Mouse (Mus musculus) forebrain, embryonic 11.5 days (tissue): ENCODE measurements around the gene Gpx3. TPM values are rescaled to one million over a fixed set of nuclear protein-coding genes. Genes with fewer than 3 reads are reported as not detected.

Experiments
- ATAC-seq: fragments of 200-750 bp; cut with Nextera tagmentation; replicated peaks from 2 replicates; pipeline ENCODE4 v1.8.0; 2017; ENCODE audit warnings: moderate TSS enrichment; ENCODE audit not compliant: low FRiP score
- DNase-seq: peaks from one replicate; pipeline ENCODE4 v3.0.0-alpha.2; 2017; ENCODE audit warnings: low spot score
- H3K27ac ChIP-seq: fragments of 300-500 bp; sonication (generic); 2 replicates; pipeline ENCODE4 v1.5.1; 2014; ENCODE audit warnings: low read depth, low read length
- H3K27me3 ChIP-seq: fragments of 300-500 bp; sonication (generic); 2 replicates; pipeline ENCODE4 v1.6.1; 2014; ENCODE audit warnings: mild to moderate bottlenecking, low read length, mixed read lengths; ENCODE audit not compliant: control insufficient read depth, insufficient read depth
- H3K36me3 ChIP-seq: fragments of 300-500 bp; sonication (generic); 2 replicates; pipeline ENCODE4 v1.6.1; 2014; ENCODE audit warnings: mild to moderate bottlenecking, low read length, moderate library complexity, mixed read lengths; ENCODE audit not compliant: control insufficient read depth, insufficient read depth
- H3K4me1 ChIP-seq: fragments of 300-500 bp; sonication (generic); replicated peaks from 2 replicates; pipeline ENCODE4 v1.6.1; 2014; ENCODE audit warnings: low read length, mixed read lengths; ENCODE audit not compliant: control insufficient read depth, insufficient read depth
- H3K4me2 ChIP-seq: fragments of 300-500 bp; sonication (generic); 2 replicates; pipeline ENCODE4 v1.6.1; 2014; ENCODE audit warnings: low read depth, mild to moderate bottlenecking, low read length, moderate library complexity, mixed read lengths; ENCODE audit not compliant: severe bottlenecking
- H3K4me3 ChIP-seq: fragments of 300-500 bp; sonication (generic); 2 replicates; pipeline ENCODE4 v1.5.1; 2014; ENCODE audit warnings: low read depth, low read length
- H3K9ac ChIP-seq: fragments of 300-500 bp; sonication (generic); 2 replicates; pipeline ENCODE4 v1.6.1; 2014; ENCODE audit warnings: low read length
- H3K9me3 ChIP-seq: fragments of 300-500 bp; sonication (generic); 2 replicates; pipeline ENCODE4 v1.6.1; 2016; ENCODE audit warnings: low read length, mixed read lengths; ENCODE audit not compliant: control insufficient read depth
- WGBS: fragments of 180-500 bp; shearing (Covaris S2); extraction: QIAGEN DNeasy Blood & Tissue Kit; methylation state at CpG from one replicate; pipeline ENCODE4 v1.1.7; 2014; 5-methylcytosine and 5-hydroxymethylcytosine counted together
- polyA plus RNA-seq: library from polyadenylated mRNA; unstranded; fragments of >200 nt; fragmentation: Nextera tagmentation; extraction: Ambion mirVana; gene quantifications from 2 replicates; pipeline ENCODE4 v1.2.1, GENCODE M21; 2014

Gene Gpx3
- polyA plus RNA-seq, 1 experiment from 2014 or later: 52.8 TPM

- no peak overlapping the region for H3K4me2 ChIP-seq
- H3K9ac ChIP-seq: no peak overlapping the region
- no peak overlapping the region for H3K27ac ChIP-seq
- ATAC-seq (no peak), DNase-seq (no peak)
- H3K27me3 ChIP-seq: no peaks in the 10 kb centered on the region
- H3K9me3 ChIP-seq: no peaks in the 10 kb centered on the region
- H3K4me1 ChIP-seq: no peaks in the 10 kb centered on the region
- H3K36me3 ChIP-seq: no peaks in the 10 kb centered on the region
- WGBS: 82% methylated on average over 4 of the region's 4 CpGs
- H3K4me3 ChIP-seq: no peak overlapping the region
These were observed 3.7 kb downstream of the Gpx3 start for GRCm38 (mm10) chr11:54905931-54906330.

DNA sequence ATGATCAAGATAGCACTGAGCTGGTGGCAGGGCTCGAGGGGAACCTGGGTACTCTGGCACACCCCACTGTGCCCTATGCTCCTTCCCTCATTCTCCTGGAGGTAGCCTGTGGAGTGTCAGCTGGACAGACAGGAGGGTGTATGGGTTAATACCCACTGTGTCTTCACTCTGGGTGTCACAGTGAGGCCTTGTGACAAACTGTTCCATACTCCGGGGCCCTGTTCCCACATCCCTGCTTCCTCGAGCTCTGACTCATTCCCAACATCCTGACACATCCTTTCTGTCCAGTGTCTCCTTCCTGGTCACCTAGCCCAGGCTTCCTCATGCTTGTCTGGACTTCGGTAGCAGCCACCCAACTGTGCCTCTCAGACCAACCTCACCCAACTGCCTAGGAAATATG, 4.2 kb downstream of the Gpx3 start:
- Histone ChIP-seq H3K27me3 (no peaks in the 10 kb centered on the region), H3K4me2 (no peak overlapping the region), H3K36me3 (no peaks in the 10 kb centered on the region), H3K9me3 (no peaks in the 10 kb centered on the region), H3K27ac (no peak overlapping the region), H3K4me1 (no peaks in the 10 kb centered on the region), H3K4me3 (no peak overlapping the region), H3K9ac (no peak overlapping the region)
- DNase-seq: no peak
- 82% methylated on average over 4 of the region's 4 CpGs for WGBS
- no peak for ATAC-seq

DNA sequence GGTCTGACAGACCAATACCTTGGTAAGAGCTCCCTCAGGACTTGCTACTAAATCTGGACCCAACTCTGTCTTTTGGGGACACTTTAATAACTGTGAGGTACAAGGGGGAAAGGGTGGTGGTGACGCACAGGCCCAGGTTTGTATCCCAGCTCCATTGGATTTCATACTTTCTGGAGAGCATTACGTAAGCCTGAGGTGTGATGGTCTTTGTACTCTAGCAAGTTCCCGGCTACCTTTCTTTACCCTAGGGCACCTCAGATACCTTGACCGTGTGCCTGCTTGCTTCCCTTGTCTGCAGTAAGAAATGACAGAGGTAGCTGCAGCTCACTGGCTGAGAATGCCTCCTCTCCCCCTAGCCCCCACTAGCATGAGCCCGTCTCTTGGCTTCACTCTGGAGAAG, 5.0 kb downstream of the Gpx3 start:
- H3K27me3 ChIP-seq: no peaks in the 10 kb centered on the region
- WGBS: 93% methylated on average over 5 of the region's 5 CpGs
- no peak for DNase-seq
- H3K4me3 ChIP-seq: no peak overlapping the region
- H3K9me3 ChIP-seq: no peaks in the 10 kb centered on the region
- H3K27ac ChIP-seq: no peak overlapping the region
- H3K9ac ChIP-seq: no peak overlapping the region
- no peak overlapping the region for H3K4me2 ChIP-seq
- no peak for ATAC-seq
- H3K4me1 ChIP-seq: no peaks in the 10 kb centered on the region
- H3K36me3 ChIP-seq: no peaks in the 10 kb centered on the region

DNA sequence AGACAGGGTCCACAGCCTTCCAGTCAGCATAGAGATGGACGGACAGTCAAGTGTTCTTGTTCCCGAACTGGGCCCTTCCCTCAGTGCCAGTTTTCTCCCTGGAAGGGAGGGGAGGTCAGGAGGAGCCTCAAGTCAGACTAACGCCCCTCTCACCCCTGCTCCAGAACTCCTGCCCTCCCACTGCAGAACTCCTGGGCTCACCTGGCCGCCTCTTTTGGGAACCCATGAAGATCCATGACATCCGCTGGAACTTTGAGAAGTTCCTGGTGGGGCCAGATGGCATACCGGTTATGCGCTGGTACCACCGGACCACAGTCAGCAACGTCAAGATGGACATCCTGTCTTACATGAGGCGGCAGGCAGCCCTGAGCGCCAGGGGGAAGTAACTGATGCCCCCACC, 7.0 kb downstream of the Gpx3 start:
- no peak overlapping the region for H3K9ac ChIP-seq
- no peak for DNase-seq
- no peak overlapping the region for H3K27ac ChIP-seq
- H3K4me3 ChIP-seq: no peak overlapping the region
- no peaks in the 10 kb centered on the region for H3K4me1 ChIP-seq
- no peaks in the 10 kb centered on the region for H3K9me3 ChIP-seq
- H3K4me2 ChIP-seq: no peak overlapping the region
- no peaks in the 10 kb centered on the region for H3K36me3 ChIP-seq
- no peak for ATAC-seq
- H3K27me3 ChIP-seq: no peaks in the 10 kb centered on the region
- 96% methylated on average over 11 of the region's 11 CpGs for WGBS

DNA sequence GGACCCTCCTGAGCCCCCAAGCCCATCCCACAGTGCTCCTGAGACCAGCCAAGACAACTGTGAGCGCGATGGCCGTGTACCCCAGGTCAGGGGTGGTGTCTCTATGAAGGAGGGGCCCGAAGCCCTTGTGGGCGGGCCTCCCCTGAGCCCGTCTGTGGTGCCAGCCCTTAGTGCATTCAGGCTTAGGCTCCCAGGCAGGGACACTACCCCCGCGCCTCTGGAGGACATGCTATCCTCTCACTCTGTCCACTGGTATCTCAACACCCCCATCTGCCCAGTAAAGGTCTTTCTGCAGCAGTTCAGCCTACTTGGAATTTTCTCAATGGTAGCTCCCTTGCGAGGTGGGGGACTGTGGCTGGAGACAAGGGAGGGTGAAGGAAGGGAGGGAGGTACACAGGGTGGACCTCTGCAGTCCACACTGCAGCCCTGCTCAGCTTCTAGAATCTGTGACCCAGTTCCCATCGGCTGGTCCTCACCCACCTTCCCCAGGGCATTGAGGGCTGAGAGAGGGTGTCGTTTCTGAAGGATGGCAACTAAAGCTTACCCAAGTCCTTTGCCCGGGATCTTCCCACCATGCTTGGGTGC, 7.9 kb downstream of the Gpx3 start:
- H3K9ac ChIP-seq: no peak overlapping the region
- no peaks in the 10 kb centered on the region for H3K27me3 ChIP-seq
- DNase-seq (no peak), ATAC-seq (no peak)
- no peaks in the 10 kb centered on the region for H3K9me3 ChIP-seq
- H3K36me3 ChIP-seq: no peaks in the 10 kb centered on the region
- no peaks in the 10 kb centered on the region for H3K4me1 ChIP-seq
- H3K4me3 ChIP-seq: no peak overlapping the region
- WGBS: 88% methylated on average over 12 of the region's 12 CpGs
- H3K27ac ChIP-seq: no peak overlapping the region
- H3K4me2 ChIP-seq: no peak overlapping the region

DNA sequence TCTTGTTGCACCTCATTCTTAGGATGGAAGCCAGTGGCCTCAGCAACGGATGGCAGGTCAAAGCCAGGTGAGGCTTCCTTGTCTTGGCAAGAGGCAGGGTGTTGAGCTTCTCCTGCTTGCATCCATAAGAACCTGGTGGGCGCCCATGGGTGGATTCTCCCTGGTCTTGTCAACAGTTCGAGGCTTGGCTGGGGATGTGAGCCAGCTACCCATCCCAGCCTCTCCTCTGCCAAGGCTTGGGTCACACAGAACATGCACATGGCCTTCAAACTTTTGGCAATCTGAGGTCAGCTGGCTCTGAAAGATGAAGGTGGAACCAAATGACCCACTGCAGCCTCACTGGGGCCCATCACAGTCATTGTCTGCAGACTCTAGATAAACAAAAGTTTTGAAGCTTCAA, 8.9 kb downstream of the Gpx3 start:
- no peak overlapping the region for H3K9ac ChIP-seq
- H3K9me3 ChIP-seq: no peaks in the 10 kb centered on the region
- no peak overlapping the region for H3K4me2 ChIP-seq
- WGBS: 90% methylated on average over 3 of the region's 3 CpGs
- no peaks in the 10 kb centered on the region for H3K27me3 ChIP-seq
- no peak overlapping the region for H3K4me3 ChIP-seq
- no peak for DNase-seq
- no peak overlapping the region for H3K27ac ChIP-seq
- no peak for ATAC-seq
- no peaks in the 10 kb centered on the region for H3K36me3 ChIP-seq
- no peaks in the 10 kb centered on the region for H3K4me1 ChIP-seq

- no peak overlapping the region for H3K27ac ChIP-seq
- 85% methylated on average over 7 of the region's 7 CpGs for WGBS
- no peak overlapping the region for H3K9ac ChIP-seq
- ATAC-seq (no peak), DNase-seq (no peak)
- no peaks in the 10 kb centered on the region for H3K27me3 ChIP-seq
- no peaks in the 10 kb centered on the region for H3K4me1 ChIP-seq
- no peak overlapping the region for H3K4me3 ChIP-seq
- H3K4me2 ChIP-seq: no peak overlapping the region
- no peaks in the 10 kb centered on the region for H3K36me3 ChIP-seq
- H3K9me3 ChIP-seq: no peaks in the 10 kb centered on the region
These were observed 9.6 kb downstream of the Gpx3 start for GRCm38 (mm10) chr11:54911671-54912502.

GRCm38 (mm10) chr11:54912503-54913316, 10.5 kb downstream of the Gpx3 start:
- DNase-seq (no peak), ATAC-seq (no peak)
- H3K4me1 ChIP-seq: no peaks in the 10 kb centered on the region
- no peaks in the 10 kb centered on the region for H3K9me3 ChIP-seq
- H3K9ac ChIP-seq: no peak overlapping the region
- H3K36me3 ChIP-seq: peaks cover 4% of the 10 kb centered on the region; the same call in 1 of the 2 replicates
- H3K27me3 ChIP-seq: no peaks in the 10 kb centered on the region
- no peak overlapping the region for H3K27ac ChIP-seq
- WGBS: 85% methylated on average over 9 of the region's 9 CpGs
- no peak overlapping the region for H3K4me3 ChIP-seq
- no peak overlapping the region for H3K4me2 ChIP-seq
